Mouse (Mus musculus): Measurements from ENCODE around the gene Scn11a.

Scn11a gene

GRCm38 (mm10) chr9:119825297-119825696 lies at the start of gene Scn11a:
Scn11a (minus strand) TSS chr9:119825456.
- DNase-seq, result peak; percentile 43 to 46

- DNase-seq, result no peak
Measured at GRCm38 (mm10) chr9:119854170-119854569, 28.9 kb upstream of the Scn11a start.

- no peak for DNase-seq
Measured at GRCm38 (mm10) chr9:119853071-119853846, 28.0 kb upstream of the Scn11a start.

- DNase-seq, result peak; percentile 68 to 74
Measured at GRCm38 (mm10) chr9:119852347-119853030, 27.2 kb upstream of the Scn11a start.

GRCm38 (mm10) chr9:119849214-119849613 lies 24.0 kb upstream of the Scn11a start:
- peak; percentile 45 to 59 for DNase-seq

GRCm38 (mm10) chr9:119848671-119849070 lies 23.4 kb upstream of the Scn11a start:
- DNase-seq, result peak; percentile 34 to 36

- DNase-seq, result peak; percentile 61 to 63
Measured at GRCm38 (mm10) chr9:119847187-119847586, 21.9 kb upstream of the Scn11a start.

GRCm38 (mm10) chr9:119844724-119845123 lies 19.5 kb upstream of the Scn11a start:
- no peak for DNase-seq

GRCm38 (mm10) chr9:119843549-119843948 lies 18.3 kb upstream of the Scn11a start:
- no peak for DNase-seq

GRCm38 (mm10) chr9:119842541-119843169 lies 17.4 kb upstream of the Scn11a start:
- DNase-seq, result no peak

- peak in 1 of 2 experiments; percentile 18 for DNase-seq
Measured at GRCm38 (mm10) chr9:119842091-119842490, 16.8 kb upstream of the Scn11a start.

GRCm38 (mm10) chr9:119841159-119841558 lies 15.9 kb upstream of the Scn11a start:
- no peak for DNase-seq

GRCm38 (mm10) chr9:119835581-119836125 lies 10.4 kb upstream of the Scn11a start:
- DNase-seq, result peak in 1 of 2 experiments; percentile 12

GRCm38 (mm10) chr9:119831001-119831400 lies 5.7 kb upstream of the Scn11a start:
- DNase-seq, result peak; percentile 72 to 83

GRCm38 (mm10) chr9:119823722-119824121 lies 1.5 kb downstream of the Scn11a start:
- DNase-seq, result peak in 1 of 2 experiments; percentile 48

- no peak for DNase-seq
Measured at GRCm38 (mm10) chr9:119813631-119814030, 11.6 kb downstream of the Scn11a start.

GRCm38 (mm10) chr9:119806491-119806890 lies 18.8 kb downstream of the Scn11a start:
- DNase-seq, result peak in 1 of 2 experiments; percentile 23

GRCm38 (mm10) chr9:119804501-119804847 lies 20.8 kb downstream of the Scn11a start:
- no peak for DNase-seq

- no peak for DNase-seq
Measured at GRCm38 (mm10) chr9:119803845-119804500, 21.3 kb downstream of the Scn11a start.

GRCm38 (mm10) chr9:119803169-119803827 lies 22.0 kb downstream of the Scn11a start:
- no peak for DNase-seq

GRCm38 (mm10) chr9:119801460-119801859 lies 23.8 kb downstream of the Scn11a start:
- no peak for DNase-seq

- DNase-seq, result no peak
Measured at GRCm38 (mm10) chr9:119796791-119797190, 28.5 kb downstream of the Scn11a start.
